Mouse (Mus musculus) liver, embryonic 16.5 days (tissue): ENCODE data around the gene Hectd1. TPM values are rescaled to one million over a fixed set of nuclear protein-coding genes. Genes with fewer than 3 reads are reported as not detected.
A peak's percentile ranks its signal among the peaks of the same experiment; 100 is the strongest.

Experiments used
- ATAC-seq: fragments of 200-750 bp; cut with Nextera tagmentation; 2 replicates; pipeline ENCODE4 v1.8.0; 2017; ENCODE audit warnings: low read depth, mild to moderate bottlenecking, moderate number of reproducible peaks, moderate library complexity
- H3K27ac ChIP-seq: fragments of 300-500 bp; sonication (generic); 2 replicates; pipeline ENCODE4 v1.5.1; 2014; ENCODE audit warnings: mild to moderate bottlenecking, low read length
- H3K27me3 ChIP-seq: fragments of 300-500 bp; sonication (generic); 2 replicates; pipeline ENCODE4 v1.6.1; 2014; ENCODE audit warnings: low read depth, low read length, mixed read lengths; ENCODE audit not compliant: control insufficient read depth, insufficient read depth
- H3K36me3 ChIP-seq: fragments of 300-500 bp; sonication (generic); 2 replicates; pipeline ENCODE4 v1.6.1; 2014; ENCODE audit warnings: mild to moderate bottlenecking; ENCODE audit not compliant: control insufficient read depth, insufficient read depth
- H3K4me1 ChIP-seq: fragments of 300-500 bp; sonication (generic); 2 replicates; pipeline ENCODE4 v1.6.1; 2014; ENCODE audit warnings: low read depth, low read length, mixed read lengths; ENCODE audit not compliant: control insufficient read depth
- H3K4me2 ChIP-seq: fragments of 300-500 bp; sonication (generic); 2 replicates; pipeline ENCODE4 v1.6.1; 2014; ENCODE audit warnings: low read depth, low read length, mixed read lengths
- H3K4me3 ChIP-seq: fragments of 300-500 bp; sonication (generic); 2 replicates; pipeline ENCODE4 v1.5.1; 2014; ENCODE audit warnings: low read depth, mild to moderate bottlenecking, low read length
- H3K9ac ChIP-seq: fragments of 300-500 bp; sonication (generic); 2 replicates; pipeline ENCODE4 v1.6.1; 2014; ENCODE audit warnings: low read depth, low read length
- H3K9me3 ChIP-seq: fragments of 300-500 bp; sonication (generic); replicated peaks from 2 replicates; pipeline ENCODE4 v1.6.1; 2016; ENCODE audit warnings: low read length; ENCODE audit not compliant: control insufficient read depth
- WGBS: fragments of 180-500 bp; shearing (Covaris S2); extraction: QIAGEN DNeasy Blood & Tissue Kit; methylation state at CpG from one replicate; pipeline ENCODE4 v1.1.7; 2014; ENCODE audit not compliant: insufficient replicate concordance; 5-methylcytosine and 5-hydroxymethylcytosine counted together
- polyA plus RNA-seq: library from polyadenylated mRNA; unstranded; fragments of >200 nt; fragmentation: Nextera tagmentation; extraction: Ambion mirVana; gene quantifications from 2 replicates; pipeline ENCODE4 v1.2.1, GENCODE M21; 2015

Hectd1 gene
- polyA plus RNA-seq, 1 experiment from 2014 or later: 24.6 TPM

- WGBS: 38% methylated on average over 3 of the region's 3 CpGs
Observed at GRCm38 (mm10) chr12:51831296-51831695, 2.0 kb upstream of the Hectd1 start.

GRCm38 (mm10) chr12:51830671-51831070, 1.3 kb upstream of the Hectd1 start:
- Histone ChIP-seq H3K4me2 (peak overlapping the region; percentile 80), H3K9me3 (no peaks in the 10 kb centered on the region), H3K27ac (peak overlapping the region; percentile 100), H3K4me3 (peak overlapping the region; percentile 95), H3K9ac (peak overlapping the region; percentile 100), H3K4me1 (peaks cover 25% of the 10 kb centered on the region), H3K27me3 (no peaks in the 10 kb centered on the region), H3K36me3 (peaks cover 6% of the 10 kb centered on the region)
- ATAC-seq: no peak
- 70% methylated on average over 1 of the region's 1 CpGs for WGBS

More at GRCm38 (mm10) chr12:51831296-51831695, 2.0 kb upstream of the Hectd1 start:
- H3K4me3 ChIP-seq: peak overlapping the region; percentile 95
- H3K36me3 ChIP-seq: peaks cover 3% of the 10 kb centered on the region; the same call in 1 of the 2 replicates
- H3K4me1 ChIP-seq: peaks cover 22% of the 10 kb centered on the region
- peak overlapping the region; percentile 100 for H3K27ac ChIP-seq
- peak overlapping the region; percentile 100 for H3K9ac ChIP-seq
- ATAC-seq: no peak
- no peaks in the 10 kb centered on the region for H3K9me3 ChIP-seq
- H3K27me3 ChIP-seq: no peaks in the 10 kb centered on the region
- H3K4me2 ChIP-seq: peak overlapping the region; percentile 80

GRCm38 (mm10) chr12:51830077-51830402, 704 bp upstream of the Hectd1 start:
- H3K4me1 ChIP-seq: peaks cover 25% of the 10 kb centered on the region
- peak overlapping the region; percentile 100 for H3K27ac ChIP-seq
- WGBS: 0% methylated on average over 12 of the region's 12 CpGs
- no peaks in the 10 kb centered on the region for H3K27me3 ChIP-seq
- peaks cover 10% of the 10 kb centered on the region for H3K36me3 ChIP-seq
- H3K4me3 ChIP-seq: peak overlapping the region; percentile 95
- ATAC-seq: peak; percentile 8; the same call in 1 of the 2 replicates
- no peaks in the 10 kb centered on the region for H3K9me3 ChIP-seq
- H3K4me2 ChIP-seq: peak overlapping the region; percentile 80
- H3K9ac ChIP-seq: peak overlapping the region; percentile 100

- H3K9ac ChIP-seq: peak overlapping the region; percentile 100
- peaks cover 25% of the 10 kb centered on the region for H3K4me1 ChIP-seq
- no peaks in the 10 kb centered on the region for H3K9me3 ChIP-seq
- peak overlapping the region; percentile 100 for H3K27ac ChIP-seq
- H3K4me2 ChIP-seq: peak overlapping the region; percentile 65
- peaks cover 19% of the 10 kb centered on the region for H3K36me3 ChIP-seq
- H3K4me3 ChIP-seq: peak overlapping the region; percentile 95
- no peaks in the 10 kb centered on the region for H3K27me3 ChIP-seq
- WGBS: 0% methylated on average over 66 of the region's 66 CpGs
- peak; percentile 62 for ATAC-seq
Observed at GRCm38 (mm10) chr12:51828716-51829289, 533 bp downstream of the Hectd1 start.

- peak overlapping the region; percentile 100 for H3K27ac ChIP-seq
- H3K4me2 ChIP-seq: peak overlapping the region; percentile 65
- no peaks in the 10 kb centered on the region for H3K27me3 ChIP-seq
- peaks cover 19% of the 10 kb centered on the region for H3K36me3 ChIP-seq
- peak overlapping the region; percentile 95 for H3K4me3 ChIP-seq
- no peaks in the 10 kb centered on the region for H3K9me3 ChIP-seq
- peak overlapping the region; percentile 100 for H3K9ac ChIP-seq
- no peak for ATAC-seq
- peaks cover 30% of the 10 kb centered on the region for H3K4me1 ChIP-seq
- WGBS: 3% methylated on average over 6 of the region's 6 CpGs
Observed at GRCm38 (mm10) chr12:51827958-51828650, 1.2 kb downstream of the Hectd1 start.

- peaks cover 35% of the 10 kb centered on the region for H3K4me1 ChIP-seq
- H3K36me3 ChIP-seq: peaks cover 19% of the 10 kb centered on the region
- H3K27ac ChIP-seq: no peak overlapping the region
- no peak overlapping the region for H3K4me2 ChIP-seq
- no peaks in the 10 kb centered on the region for H3K9me3 ChIP-seq
- no peak overlapping the region for H3K9ac ChIP-seq
- no peak for ATAC-seq
- H3K4me3 ChIP-seq: no peak overlapping the region
- H3K27me3 ChIP-seq: no peaks in the 10 kb centered on the region
- 58% methylated on average over 2 of the region's 2 CpGs for WGBS
Observed at GRCm38 (mm10) chr12:51825338-51825737, 4.0 kb downstream of the Hectd1 start.

- no peaks in the 10 kb centered on the region for H3K27me3 ChIP-seq
- WGBS: 92% methylated on average over 5 of the region's 5 CpGs
- H3K4me1 ChIP-seq: peaks cover 49% of the 10 kb centered on the region
- H3K4me3 ChIP-seq: no peak overlapping the region
- no peak overlapping the region for H3K4me2 ChIP-seq
- no peak overlapping the region for H3K27ac ChIP-seq
- no peak for ATAC-seq
- no peaks in the 10 kb centered on the region for H3K9me3 ChIP-seq
- H3K36me3 ChIP-seq: peaks cover 19% of the 10 kb centered on the region
- H3K9ac ChIP-seq: no peak overlapping the region
Observed at GRCm38 (mm10) chr12:51823311-51823710, 6.0 kb downstream of the Hectd1 start.

- no peak overlapping the region for H3K4me3 ChIP-seq
- H3K4me1 ChIP-seq: peaks cover 54% of the 10 kb centered on the region
- H3K4me2 ChIP-seq: no peak overlapping the region
- no peaks in the 10 kb centered on the region for H3K27me3 ChIP-seq
- no peaks in the 10 kb centered on the region for H3K9me3 ChIP-seq
- H3K27ac ChIP-seq: no peak overlapping the region
- H3K9ac ChIP-seq: no peak overlapping the region
- H3K36me3 ChIP-seq: peaks cover 19% of the 10 kb centered on the region
- WGBS: 74% methylated on average over 2 of the region's 2 CpGs
- no peak for ATAC-seq
Observed at GRCm38 (mm10) chr12:51822861-51823260, 6.5 kb downstream of the Hectd1 start.

GRCm38 (mm10) chr12:51822236-51822635, 7.1 kb downstream of the Hectd1 start:
- H3K36me3 ChIP-seq: peaks cover 19% of the 10 kb centered on the region
- H3K4me2 ChIP-seq: no peak overlapping the region
- H3K27me3 ChIP-seq: no peaks in the 10 kb centered on the region
- H3K4me1 ChIP-seq: peaks cover 55% of the 10 kb centered on the region
- H3K9ac ChIP-seq: no peak overlapping the region
- no peak for ATAC-seq
- 27% methylated on average over 3 of the region's 3 CpGs for WGBS
- no peak overlapping the region for H3K4me3 ChIP-seq
- H3K9me3 ChIP-seq: no peaks in the 10 kb centered on the region
- peak overlapping the region; percentile 64; the same call in 1 of the 2 replicates for H3K27ac ChIP-seq
